In the genomic region with DNA sequence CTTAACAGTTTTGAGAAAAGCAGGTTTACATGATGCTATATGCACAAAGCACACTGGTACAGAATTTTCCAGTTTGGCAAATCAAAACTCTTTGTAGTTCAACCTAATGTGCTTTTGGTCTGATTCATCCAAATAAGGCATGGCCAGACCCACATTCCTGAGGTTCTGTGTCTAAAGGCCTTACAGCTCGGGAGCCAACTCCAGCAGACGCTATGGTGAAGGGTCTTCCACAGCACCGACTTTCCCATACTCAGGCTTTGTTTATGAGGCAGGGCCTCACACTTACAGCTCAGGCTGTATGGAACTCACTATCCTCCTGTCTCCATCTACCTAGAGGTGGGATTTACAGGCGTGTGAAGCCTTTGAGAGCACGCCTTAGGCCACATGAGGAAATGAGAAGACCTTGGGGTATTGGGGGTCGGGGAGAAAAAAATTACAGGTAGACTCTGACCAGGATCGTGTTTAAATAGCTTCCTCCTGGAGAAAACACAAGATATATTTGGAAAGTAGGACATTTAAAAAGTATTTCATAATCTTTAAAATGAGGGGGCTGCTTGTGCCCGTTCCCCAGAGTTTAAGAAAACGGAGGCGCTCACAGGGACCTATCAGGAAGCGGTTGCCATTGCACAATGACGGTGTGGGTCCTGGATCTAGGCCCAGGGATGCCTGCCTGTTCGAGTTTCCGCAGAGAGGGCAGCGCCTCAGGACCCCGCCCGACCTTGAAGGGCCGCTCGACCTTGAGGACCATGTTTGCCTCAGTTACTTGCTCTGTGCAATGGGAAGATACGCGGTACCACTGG, we compare ENCODE assay signal across 8 mouse cellular contexts. TPM values are rescaled to one million over a fixed set of nuclear protein-coding genes. Genes with fewer than 3 reads are reported as not detected.
A peak's percentile ranks its signal among the peaks of the same experiment; 100 is the strongest.
DNase-seq lines count a peak whose midpoint lies in the region; ATAC-seq lines count a peak whose summit lies in the region.

Gene Ppia (plus strand): TSS at position 693 of the 800 bp plus-strand sequence.

- ATAC-seq in erythroid progenitor cell, adult 5-6 weeks (replicated peaks; ENCODE audit: low FRiP score, poor library complexity, severe bottlenecking): peak; percentile 47

- intact Hi-C loops in heart, postnatal 10 days (cut with DNase I): loop anchor here (2.0 kb wide), 1 partner anchor 48 kb away; no protein-coding TSS in a partner anchor

- peak; percentile 34 for DNase-seq in kidney, adult 18-20 months
- DNase-seq in kidney, adult 11 months: no peak
- peak; percentile 45 for DNase-seq in adipocyte (ENCODE audit: low spot score)
- peak; percentile 35 to 40 for DNase-seq in heart, postnatal 10 days
- DNase-seq in left cerebral cortex, adult 8-10 months (ENCODE audit: low spot score in 2 of 2): no peak
- peak; percentile 30 for DNase-seq in mesoderm, embryonic 11.5 days (ENCODE audit: low read depth, low spot score)
- no peak for DNase-seq in right cerebral cortex, postnatal 14 days

RNA-seq across cellular contexts. Expression of gene Ppia, which starts in this region (rescaled TPM):
- total RNA-seq in erythroid progenitor cell, adult 5-6 weeks (2015; ENCODE audit: low replicate concordance): 1,149 and 1,152 TPM in 2 replicates
- 288 and 328 TPM in 2 replicates for total RNA-seq in erythroid progenitor cell, adult 5-6 weeks (2017; ENCODE audit: low replicate concordance)
- total RNA-seq in heart, postnatal 10 days (2021): 100 to 1,000 TPM; 943 to 992 TPM
- total RNA-seq in left cerebral cortex, adult 8-10 months (2022): 1,000 to 10,000 TPM; 1,587 to 1,877 (median 1,701) TPM

Comparison
In these comparisons a context has a peak if more than half of its experiments do, and no peak if none do; other contexts are left out.
1. DNase-seq: peak in kidney, adult 18-20 months (single experiment), adipocyte (single experiment), heart, postnatal 10 days (2 of 2) and mesoderm, embryonic 11.5 days (single experiment); none in kidney, adult 11 months (single experiment), left cerebral cortex, adult 8-10 months (0 of 2) and right cerebral cortex, postnatal 14 days (single experiment).